Mouse (Mus musculus): Measurements from ENCODE around the gene Lkaaear1.

Gene Lkaaear1

DNA sequence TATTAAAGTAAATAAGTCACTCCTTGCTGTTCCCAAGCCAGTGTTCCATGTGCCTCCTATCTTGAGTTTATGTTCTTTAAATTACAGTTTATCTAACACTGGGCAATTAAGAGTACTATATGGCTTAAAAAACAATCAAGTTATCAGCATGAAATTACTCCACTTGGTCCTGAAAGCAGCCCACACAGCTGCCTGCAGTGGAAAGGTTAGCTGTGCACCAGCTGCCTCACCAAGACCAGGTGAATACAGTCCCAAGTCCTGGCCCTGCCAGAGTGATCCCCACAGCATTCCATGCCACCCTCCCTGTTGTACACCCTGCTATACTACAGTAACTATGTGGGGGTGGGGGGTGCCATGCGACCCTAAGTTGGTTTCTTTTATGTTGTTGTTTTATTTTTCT lies 44.7 kb downstream of the Lkaaear1 start:
- DNase-seq (ENCODE audit: low spot score in 2 of 2): no peak

GRCm38 (mm10) chr2:181653065-181653464 lies 45.2 kb downstream of the Lkaaear1 start:
- no peak for DNase-seq (ENCODE audit: low spot score in 2 of 2)

DNA sequence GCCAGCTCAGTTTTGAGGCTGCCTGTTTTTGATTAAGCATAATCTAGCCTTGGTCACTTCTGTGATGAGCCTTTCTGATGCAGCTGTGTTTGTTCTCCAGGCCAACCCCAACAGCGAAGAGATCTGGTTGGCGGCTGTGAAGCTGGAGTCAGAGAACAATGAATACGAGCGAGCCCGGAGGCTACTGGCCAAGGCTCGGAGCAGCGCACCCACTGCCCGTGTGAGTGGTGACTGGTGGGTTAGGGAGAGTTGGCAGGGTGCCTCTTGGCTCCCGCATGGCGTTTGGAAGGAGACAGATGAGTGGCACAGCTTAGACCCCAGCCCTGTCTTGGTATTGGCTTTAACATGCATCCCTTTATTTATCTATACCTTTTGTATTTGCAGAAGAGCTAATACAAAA lies 49.3 kb downstream of the Lkaaear1 start:
- DNase-seq (ENCODE audit: low spot score in 2 of 2): no peak

Measured in urinary bladder, postnatal 4 days (tissue).